Mouse (Mus musculus) lung, adult 2 months (tissue): Measurements from ENCODE around the gene Nipal4. TPM values are rescaled to one million over a fixed set of nuclear protein-coding genes. Genes with fewer than 3 reads are reported as not detected.
"Not testable (repeated sequence)": the region's sequence is repeated elsewhere in the genome, so short reads cannot be mapped to it uniquely, and the experiment has no call there.

Experiments used
- DNase-seq: peaks from one replicate; pipeline ENCODE4 v3.0.0; 2022
- H3K4me1 ChIP-seq: fragments of 200-500 bp; 2 replicates; pipeline ENCODE4 v1.6.1; 2011; ENCODE audit warnings: low read length; ENCODE audit not compliant: control insufficient read depth, insufficient read depth
- H3K4me3 ChIP-seq: fragments of 200-500 bp; replicated peaks from 2 replicates; pipeline ENCODE3; 2011; ENCODE audit warnings: low read depth, mild to moderate bottlenecking, control low read depth, low read length; ENCODE audit errors: extremely low read depth
- CTCF ChIP-seq: fragments of 200-500 bp; IDR thresholded peaks from 2 replicates; pipeline ENCODE4 v1.5.1; 2011; ENCODE audit warnings: mild to moderate bottlenecking, low read length, control low read depth; ENCODE audit not compliant: insufficient read depth
- POLR2A ChIP-seq: fragments of 200-500 bp; IDR thresholded peaks from 2 replicates; pipeline ENCODE4 v1.6.1; 2011; ENCODE audit warnings: low read depth, mild to moderate bottlenecking, control low read depth, low read length, borderline replicate concordance; ENCODE audit errors: extremely low read depth
- WGBS: fragments of 180-500 bp; shearing (Covaris S2); methylation state at CpG from one replicate; pipeline ENCODE4 v1.1.7; 2018; 5-methylcytosine and 5-hydroxymethylcytosine counted together
- polyA plus RNA-seq: library from polyadenylated mRNA; depleted of rRNA; stranded (reverse); fragments of >200 nt; gene quantifications from 2 replicates; pipeline ENCODE4 v1.2.3, GENCODE M21; 2012

The Nipal4 gene
- polyA plus RNA-seq, 1 experiment = 7.1 TPM

DNA sequence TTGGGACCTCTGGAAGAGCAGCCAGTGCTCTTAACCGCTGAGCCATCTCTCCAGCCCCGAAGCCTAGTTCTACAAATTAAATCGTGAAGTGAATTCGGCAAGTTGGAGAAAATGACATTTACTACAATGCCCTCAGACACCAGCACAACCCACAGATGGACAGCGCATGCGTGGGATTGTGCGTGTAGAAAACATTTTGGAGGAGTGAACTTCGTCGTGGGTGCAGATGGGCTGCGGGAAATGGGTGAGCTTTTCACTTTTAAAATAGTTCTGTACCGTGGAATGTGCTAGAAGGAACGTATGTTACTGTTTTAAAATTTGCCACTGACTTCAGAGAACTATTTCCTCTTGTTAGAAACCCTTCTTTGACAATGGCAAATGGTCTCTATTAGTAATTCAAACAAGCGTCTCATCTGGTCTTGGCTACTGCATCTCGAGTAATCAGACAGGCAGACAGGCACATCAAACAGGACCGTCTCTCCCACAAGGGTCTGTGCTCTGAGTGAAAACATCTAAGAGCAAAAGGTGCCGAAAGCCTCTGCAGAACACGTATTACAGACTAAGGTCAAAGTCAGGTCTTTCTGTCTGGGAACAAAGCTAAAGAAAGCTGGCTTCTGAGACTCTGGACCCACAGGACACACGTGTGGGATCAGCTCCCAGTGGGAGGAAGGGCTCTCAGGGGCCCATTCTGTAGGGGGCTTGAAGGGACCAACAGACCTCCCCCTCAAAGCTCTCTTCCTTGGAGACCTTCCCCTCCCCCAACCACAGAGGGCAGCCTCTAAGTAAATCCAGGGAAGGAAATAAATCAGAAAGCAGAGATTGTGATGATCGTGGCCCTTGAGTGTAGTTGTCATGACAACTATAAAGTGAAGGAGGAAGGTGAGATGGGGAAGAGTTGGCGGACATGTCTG lies 35.6 kb upstream of the Nipal4 start:
- WGBS = 60% methylated on average over 20 of the region's 20 CpGs
- no peak for TF ChIP-seq POLR2A
- TF ChIP-seq CTCF = no peak
- DNase-seq = no peak
- H3K4me3 ChIP-seq = no peak overlapping the region
- H3K4me1 ChIP-seq = no peaks in the 10 kb centered on the region

DNA sequence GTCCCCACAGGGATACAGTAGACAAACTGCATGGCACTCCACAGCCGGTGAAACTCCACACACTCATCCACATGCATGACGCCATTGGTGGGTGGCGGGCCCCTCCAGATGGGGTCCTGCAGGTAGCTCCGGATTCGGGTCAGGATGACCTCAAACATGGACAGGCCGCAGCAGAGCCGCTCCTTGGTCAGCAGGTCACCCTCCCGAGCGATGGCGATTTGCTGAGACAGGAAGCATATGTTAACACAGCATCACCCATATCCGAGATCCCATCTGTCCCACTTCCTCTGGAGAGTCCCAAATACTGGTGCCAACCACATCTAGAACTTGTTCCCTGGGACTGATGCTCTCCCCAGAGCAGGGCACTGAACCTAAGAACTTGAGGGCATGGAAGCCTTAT lies 34.4 kb upstream of the Nipal4 start:
- TF ChIP-seq POLR2A = no peak
- no peak overlapping the region for H3K4me3 ChIP-seq
- WGBS = 62% methylated on average over 11 of the region's 11 CpGs
- H3K4me1 ChIP-seq = no peaks in the 10 kb centered on the region
- DNase-seq = no peak

DNA sequence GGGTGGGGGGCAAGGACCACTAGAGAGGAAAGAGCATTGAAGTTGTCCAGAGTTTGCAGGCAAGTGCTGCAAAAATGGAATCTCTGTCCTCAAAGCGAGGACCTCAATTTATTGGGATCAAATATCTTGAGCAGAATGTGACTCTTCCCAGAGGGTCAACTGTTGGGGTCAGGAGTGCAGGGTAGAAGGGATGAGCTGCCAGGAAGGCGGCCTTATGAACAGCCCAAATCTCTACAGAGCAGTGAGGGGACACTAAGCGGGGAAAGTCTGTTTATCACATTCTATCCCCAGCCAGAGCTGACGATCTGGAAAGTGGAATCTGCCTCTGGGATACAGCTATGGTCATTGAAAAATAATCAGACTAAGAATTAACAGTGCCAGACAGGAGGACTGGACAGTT lies 27.9 kb upstream of the Nipal4 start:
- Histone ChIP-seq H3K4me1 (no peaks in the 10 kb centered on the region), H3K4me3 (no peak overlapping the region)
- 74% methylated on average over 4 of the region's 4 CpGs for WGBS
- no peak for DNase-seq
- no peak for TF ChIP-seq CTCF
- TF ChIP-seq POLR2A = no peak

GRCm38 (mm10) chr11:46188283-46188682 lies 22.0 kb upstream of the Nipal4 start:
- TF ChIP-seq POLR2A (no peak), CTCF (no peak)
- Histone ChIP-seq H3K4me1 (no peaks in the 10 kb centered on the region), H3K4me3 (no peak overlapping the region)
- DNase-seq = no peak
- 46% methylated on average over 2 of the region's 2 CpGs for WGBS

- DNase-seq = no peak
- no peak for TF ChIP-seq CTCF
- no peak for TF ChIP-seq POLR2A
- WGBS = 31% methylated on average over 4 of the region's 4 CpGs
- no peak overlapping the region for H3K4me3 ChIP-seq
- H3K4me1 ChIP-seq = no peaks in the 10 kb centered on the region
Observed at GRCm38 (mm10) chr11:46185486-46185885, 19.2 kb upstream of the Nipal4 start.

DNA sequence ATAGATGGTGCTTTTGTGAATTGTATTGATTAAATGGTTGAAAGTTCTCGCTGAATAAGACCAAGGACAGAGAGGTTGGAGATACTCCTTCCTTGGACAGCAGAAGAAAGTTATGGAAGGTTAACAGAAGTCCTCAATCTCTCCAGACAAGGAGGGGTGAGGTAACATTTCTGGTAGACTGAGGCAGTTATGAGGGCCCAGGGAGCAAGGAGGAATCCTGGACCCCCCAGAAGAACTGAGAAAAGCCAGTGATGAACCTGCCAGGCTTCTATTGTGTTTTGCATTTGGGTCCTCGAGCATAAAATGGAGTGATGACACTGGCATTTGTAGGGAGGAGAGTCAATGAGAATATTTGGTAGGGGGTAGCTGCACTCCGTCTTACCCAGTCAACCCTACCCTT lies 18.6 kb upstream of the Nipal4 start:
- Histone ChIP-seq H3K4me1 (no peaks in the 10 kb centered on the region), H3K4me3 (no peak overlapping the region)
- DNase-seq = no peak
- TF ChIP-seq POLR2A (no peak), CTCF (no peak)
- WGBS = 78% methylated on average over 3 of the region's 3 CpGs

DNA sequence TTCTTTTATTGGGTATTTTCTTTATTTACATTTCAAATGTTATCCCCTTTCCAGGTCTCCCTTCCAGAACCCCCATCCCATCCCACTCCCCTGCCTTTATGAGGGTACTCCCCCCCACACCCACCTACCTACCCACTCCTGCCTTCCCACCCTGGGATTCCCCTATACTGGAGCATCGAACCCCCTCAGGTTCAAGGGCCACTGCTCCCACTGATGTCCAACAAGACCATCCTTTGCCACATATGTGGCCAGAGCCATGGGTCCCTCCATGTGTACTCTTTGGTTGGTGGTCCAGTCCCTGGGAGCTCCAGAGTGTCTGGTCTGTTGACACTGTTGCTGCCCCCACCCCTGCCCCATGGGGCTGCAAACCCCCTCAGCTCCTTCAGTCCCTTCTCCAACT lies 15.7 kb upstream of the Nipal4 start:
- not testable (repeated sequence) for H3K4me3 ChIP-seq, DNase-seq, H3K4me1 ChIP-seq
- 88% methylated on average over 1 of the region's 1 CpGs for WGBS

GRCm38 (mm10) chr11:46177246-46178043 lies 11.1 kb upstream of the Nipal4 start:
- no peak for TF ChIP-seq POLR2A
- TF ChIP-seq CTCF = no peak
- Histone ChIP-seq H3K4me1 (no peaks in the 10 kb centered on the region), H3K4me3 (no peak overlapping the region)
- 75% methylated on average over 10 of the region's 10 CpGs for WGBS
- DNase-seq = no peak

DNA sequence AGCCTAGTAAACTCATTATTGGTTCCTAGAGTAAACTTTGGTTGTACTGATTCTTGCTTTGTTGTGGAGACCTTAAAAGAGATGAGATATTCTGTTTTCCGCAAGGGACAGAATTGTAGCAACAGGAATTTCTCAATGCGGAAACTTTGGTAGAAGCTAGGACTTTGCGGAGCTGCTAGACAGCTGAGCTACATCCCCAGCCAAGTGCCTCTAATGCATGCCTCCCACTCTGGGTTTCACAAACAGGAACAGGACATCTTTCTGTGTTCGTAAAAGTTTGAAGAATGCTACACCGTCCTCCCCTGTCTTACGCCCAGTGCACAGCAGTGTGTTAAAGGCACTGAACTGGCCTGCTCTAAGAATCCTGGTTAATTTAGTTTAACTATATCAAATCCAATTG lies 9.8 kb upstream of the Nipal4 start:
- DNase-seq = no peak
- no peak for TF ChIP-seq CTCF
- TF ChIP-seq POLR2A = no peak
- Histone ChIP-seq H3K4me1 (no peaks in the 10 kb centered on the region), H3K4me3 (no peak overlapping the region)
- WGBS = 82% methylated on average over 6 of the region's 6 CpGs

DNA sequence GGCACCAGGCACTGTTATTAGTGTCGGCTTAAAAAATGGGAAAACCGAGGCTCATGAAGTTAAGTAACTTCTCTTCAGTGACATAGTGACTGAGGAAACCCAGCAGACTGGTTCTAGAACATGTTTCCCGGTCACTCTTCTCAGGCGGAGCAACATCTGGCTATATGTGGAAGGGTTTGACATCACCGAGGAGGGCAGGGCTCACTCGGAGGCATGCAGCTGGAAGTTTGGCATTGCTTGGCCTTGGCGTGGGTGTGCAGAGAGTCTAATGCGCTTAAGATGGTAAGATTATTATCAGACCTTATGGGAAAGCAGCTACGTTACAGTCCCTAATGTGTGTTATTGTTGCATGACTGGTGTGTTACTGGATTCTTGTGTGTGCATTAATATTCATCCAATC lies 5.8 kb upstream of the Nipal4 start:
- Histone ChIP-seq H3K4me3 (no peak overlapping the region), H3K4me1 (no peaks in the 10 kb centered on the region)
- no peak for DNase-seq
- TF ChIP-seq POLR2A (no peak), CTCF (no peak)
- 92% methylated on average over 9 of the region's 9 CpGs for WGBS
